Mouse (Mus musculus): Measurements from ENCODE around the gene Rpl21.

DNA sequence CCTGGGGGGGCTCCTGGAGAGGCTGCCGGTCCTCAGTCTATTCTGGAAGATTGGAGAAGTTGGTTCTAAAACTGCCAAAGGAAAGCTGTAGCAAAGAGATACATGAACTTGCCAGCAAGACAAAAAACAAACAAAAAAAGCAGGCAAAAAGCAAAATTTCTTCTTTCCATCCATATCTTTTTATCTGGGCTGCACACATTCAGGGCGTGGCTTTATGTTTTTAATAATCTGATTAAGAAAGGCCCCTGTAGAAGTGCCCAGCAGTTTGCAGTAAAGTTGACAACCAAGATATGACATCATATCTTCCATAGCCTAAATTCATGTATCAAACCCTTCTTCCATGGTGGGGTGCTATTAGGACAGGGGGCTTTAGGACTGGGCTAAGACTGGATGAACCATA lies 33.6 kb downstream of the Rpl21 start:
- TF ChIP-seq POLR2A (IDR thresholded peaks at IDR 0.05; ENCODE audit: insufficient read depth, low read depth, low read length) (no peak), CTCF (IDR thresholded peaks at IDR 0.05; ENCODE audit: insufficient read depth, low read depth, low read length) (no peak)
